Mouse (Mus musculus) mouse trophoblast stem cell (cell line): ENCODE measurements around the gene Cpt1c.
"Not testable (repeated sequence)": the region's sequence is repeated elsewhere in the genome, so short reads cannot be mapped to it uniquely, and the experiment has no call there.

Experiments
- in situ Hi-C, 2 experiments: fragments of 300-500 bp; cut with MseI, MboI; formaldehyde crosslinking; loops; 2 replicates in 1 of 2; 3 replicates in 1 of 2; pipeline ENCODE4 v1.15.1; 2025

Cpt1c gene

DNA sequence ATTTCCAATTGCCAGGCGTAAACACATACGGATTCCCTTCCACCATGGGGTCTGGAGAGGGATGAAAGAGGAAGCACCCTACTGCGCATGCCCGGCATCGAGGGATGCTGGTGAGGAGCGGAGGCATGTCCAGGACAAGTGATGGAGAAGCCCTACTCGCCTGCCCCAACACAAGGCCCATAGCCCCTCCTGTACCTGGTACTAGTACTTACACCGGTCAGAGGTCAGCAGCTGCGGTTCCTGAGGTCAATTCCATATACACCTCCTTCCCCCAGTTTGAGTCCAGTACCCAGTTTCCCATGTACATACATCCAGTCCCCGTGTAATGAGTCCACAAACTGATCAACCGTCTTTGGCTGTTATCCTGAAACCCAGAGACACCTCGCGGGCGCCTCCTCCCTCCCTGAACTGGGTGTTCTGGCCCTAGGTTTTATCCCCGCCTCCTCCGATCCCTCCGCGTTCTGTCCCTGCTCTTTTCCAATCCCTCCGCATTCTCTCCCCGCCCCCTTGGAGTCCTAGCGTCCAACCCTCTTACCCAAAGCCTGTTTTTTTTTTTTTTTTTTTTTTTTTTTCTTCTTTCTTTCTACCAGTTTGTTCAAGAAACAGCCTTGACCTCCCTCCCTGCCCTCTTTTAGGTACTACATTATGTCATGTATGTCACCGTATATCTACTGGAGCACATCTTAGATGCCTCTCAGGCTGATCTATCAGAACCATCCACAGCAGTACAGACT, at the start of gene Cpt1c:
Cpt1c (minus strand) TSS at position 469 of the 734 bp plus-strand sequence.
- in situ Hi-C loops, result no loop called here

DNA sequence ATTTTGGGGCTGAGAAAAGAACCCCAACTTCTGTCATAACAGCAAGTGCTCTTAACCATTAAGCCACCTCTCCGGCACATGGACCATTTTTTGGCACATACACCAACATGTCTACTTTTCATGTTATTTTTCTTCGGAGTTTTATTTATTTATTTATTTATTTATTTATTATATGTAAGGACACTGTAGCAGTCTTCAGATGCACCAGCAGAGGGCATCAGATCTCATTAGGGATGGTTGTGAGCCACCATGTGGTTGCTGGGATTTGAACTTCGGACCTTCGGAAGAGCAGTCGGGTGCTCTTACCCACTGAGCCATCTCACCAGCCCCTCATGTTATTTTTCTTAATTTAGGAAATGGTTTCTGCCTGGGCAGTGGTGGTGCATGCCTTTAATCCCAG, 49.1 kb upstream of the Cpt1c start:
- in situ Hi-C loops, result not testable (repeated sequence)

DNA sequence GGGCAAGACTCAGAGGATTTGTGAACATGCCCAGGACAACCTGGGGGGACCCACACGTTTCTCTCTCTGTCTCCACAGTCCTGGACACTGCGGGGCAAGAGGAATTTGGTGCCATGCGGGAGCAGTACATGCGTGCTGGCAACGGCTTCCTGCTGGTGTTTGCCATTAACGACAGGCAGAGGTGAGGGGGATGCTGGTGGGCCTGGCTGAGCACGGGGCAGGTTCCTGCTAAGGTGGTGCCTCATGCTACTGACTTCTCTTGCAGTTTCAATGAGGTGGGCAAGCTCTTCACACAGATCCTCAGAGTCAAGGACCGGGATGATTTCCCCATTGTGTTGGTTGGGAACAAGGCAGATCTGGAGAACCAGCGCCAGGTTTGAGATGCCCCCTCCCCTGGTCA, 45.6 kb upstream of the Cpt1c start:
- in situ Hi-C loops, result no loop called here

DNA sequence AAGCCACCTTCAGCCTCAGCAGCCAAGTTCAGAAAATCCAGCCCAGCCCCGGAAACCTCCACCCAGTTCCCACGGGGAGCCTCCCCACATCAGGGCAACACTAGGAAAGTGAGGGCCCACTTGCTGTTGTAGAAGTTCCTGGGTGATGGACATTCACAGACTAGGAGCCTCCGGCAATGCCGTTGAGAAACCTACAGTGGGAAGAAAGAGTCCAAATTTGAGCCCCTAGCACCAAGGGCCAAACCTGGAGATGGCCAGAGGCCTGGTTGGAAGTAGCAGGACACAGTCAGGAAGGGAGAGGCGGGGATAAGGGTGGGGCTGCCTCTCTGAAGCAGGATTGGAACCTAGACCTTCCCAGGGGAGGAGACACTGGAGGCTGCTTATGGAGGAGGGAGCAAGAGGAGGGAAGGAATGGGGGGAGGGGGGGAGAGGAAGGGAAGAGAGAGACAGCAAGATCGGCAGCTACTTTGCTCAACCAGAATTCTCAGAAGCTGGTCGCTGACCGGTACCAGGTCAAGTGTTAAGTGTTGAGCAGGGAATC, 44.5 kb upstream of the Cpt1c start:
- in situ Hi-C loops, result no loop called here

DNA sequence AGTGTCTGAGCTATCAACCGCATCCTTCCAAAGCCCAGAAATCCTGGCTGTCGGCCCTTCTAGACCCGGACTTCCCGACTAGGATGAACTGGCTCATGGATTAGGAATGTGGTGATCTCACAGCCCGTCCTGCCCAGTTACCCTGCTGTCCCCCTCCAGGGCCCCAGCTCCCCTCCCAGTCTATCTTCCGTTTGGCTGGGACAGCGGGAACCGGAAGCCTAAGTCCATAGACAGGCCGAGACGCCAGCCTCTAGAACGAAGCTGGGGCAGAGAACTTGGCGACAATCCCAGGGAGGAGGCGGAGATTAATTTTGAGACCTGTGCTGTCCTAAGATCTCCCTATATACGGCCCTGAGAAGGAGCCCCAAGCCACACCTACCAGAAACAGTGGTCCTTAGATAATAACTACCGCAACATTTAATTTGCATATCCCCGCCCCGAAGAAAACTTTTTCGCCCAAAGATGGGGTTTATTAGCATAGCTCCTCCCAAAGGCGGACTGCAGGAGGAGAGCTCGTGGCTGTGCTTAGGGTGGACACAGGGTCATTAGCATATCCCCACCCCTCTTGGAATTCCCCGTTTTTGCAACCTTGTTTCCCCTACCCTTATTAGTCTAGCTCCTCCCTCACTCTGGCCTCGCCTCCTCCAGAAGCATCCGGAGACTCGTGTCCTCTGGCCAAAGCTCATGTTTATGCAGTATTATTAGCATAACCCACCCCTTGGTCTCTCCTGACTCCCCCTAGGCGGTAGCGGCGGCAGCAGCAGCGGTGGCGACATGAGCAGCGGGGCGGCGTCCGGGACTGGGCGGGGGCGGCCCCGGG, 42.8 kb upstream of the Cpt1c start, which contains the start of gene Rras:
Rras (plus strand) TSS at position 720 of the 820 bp plus-strand sequence.
- in situ Hi-C loops, result no loop called here

DNA sequence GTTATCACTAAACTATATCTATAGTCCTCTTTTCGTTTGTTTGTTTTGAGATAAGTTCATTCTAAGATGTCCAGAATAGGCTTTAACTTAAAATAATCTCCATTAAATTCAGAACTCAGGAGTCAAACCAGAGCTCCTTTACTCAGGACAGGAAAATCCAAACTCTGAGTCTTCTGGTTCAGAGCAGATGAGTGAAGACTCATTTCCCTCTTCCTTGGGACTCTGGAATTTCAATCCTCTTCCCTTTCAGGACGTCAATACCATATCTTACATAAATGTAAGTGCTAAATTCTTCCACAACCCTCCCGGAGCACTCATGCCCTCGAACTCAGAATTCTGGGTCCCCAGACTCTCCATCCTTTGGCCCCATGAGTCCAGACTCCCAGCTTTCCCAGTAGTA, 42.1 kb upstream of the Cpt1c start:
- in situ Hi-C loops, result no loop called here

DNA sequence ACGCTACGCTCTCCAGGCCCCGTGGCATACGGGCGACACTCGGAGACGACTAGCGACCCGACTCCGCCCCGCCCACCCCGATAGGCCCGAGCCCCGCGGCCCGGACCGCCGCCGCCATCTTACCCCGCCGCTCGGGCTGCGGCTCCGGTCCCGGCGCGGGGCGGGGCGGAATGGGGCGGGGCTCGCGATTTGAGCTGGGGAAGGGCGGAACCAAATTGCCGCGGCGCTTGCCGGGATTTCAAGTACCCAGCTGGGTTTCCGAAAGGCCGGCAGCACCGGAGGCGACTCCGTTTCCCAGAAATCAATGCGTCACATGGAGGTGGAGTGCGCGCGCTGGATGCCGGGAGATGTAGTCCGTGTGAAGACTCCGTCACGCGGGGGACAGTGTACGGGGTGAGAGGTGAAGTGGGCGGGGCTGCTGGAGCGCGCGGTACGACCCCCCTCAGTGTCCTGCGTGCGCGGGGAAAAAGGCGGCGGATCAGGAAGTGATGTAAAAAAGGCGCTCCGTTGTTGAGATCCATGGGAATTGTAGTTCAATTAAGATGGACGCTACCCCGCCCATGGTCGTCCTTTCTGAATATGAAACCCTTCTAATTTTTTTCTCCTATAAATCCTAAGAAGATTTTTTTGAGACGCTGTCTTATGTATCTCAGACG, 41.4 kb upstream of the Cpt1c start, which contains the start of gene Scaf1:
Scaf1 (minus strand) TSS at position 407 of the 656 bp plus-strand sequence.
- in situ Hi-C loops, result no loop called here

DNA sequence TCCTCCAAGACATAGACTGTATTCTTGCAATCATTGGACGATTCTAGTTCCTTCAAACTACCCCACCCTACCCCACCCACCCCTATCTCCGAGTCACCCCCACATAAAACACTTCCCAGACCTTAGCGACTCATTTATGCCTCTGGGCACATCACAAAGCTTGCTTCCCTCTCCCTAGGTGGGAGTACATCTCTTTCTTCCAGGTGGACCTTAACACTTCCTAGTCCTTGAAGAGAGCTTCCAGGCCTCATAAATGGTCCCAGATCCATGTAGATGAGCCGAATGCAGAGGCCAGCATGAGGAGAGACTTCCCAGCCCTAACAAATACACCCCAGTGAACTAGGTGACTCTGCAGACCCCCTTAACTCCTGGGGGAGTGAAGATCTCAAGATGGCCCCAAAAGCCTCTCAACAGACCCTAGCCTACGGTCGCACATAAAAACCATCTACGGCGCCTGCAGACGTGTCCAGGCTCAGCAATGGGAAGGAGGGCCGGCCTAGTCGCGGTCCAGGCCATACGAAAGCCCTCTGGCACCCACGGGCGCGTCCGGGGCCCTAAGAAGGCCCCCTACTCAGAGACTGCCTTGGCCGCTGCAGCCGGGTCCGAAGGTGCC, 40.8 kb upstream of the Cpt1c start:
- in situ Hi-C loops, result no loop called here

DNA sequence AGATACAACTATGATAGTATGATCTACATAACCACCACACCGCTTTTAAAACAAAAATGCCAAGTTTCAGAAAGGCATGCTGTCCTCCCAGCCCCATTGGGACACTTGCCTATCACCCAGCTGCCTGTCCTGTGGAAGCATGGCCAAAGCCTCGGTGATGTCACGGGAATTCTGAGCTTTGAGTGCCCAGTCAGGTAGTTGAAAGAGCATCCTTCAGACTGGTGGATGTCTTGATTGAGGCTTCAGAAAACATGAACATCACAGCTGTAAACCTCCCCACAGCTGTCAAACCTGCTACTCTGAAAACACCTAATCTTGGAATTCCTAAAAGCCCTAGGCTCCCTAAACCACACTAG, 39.4 kb upstream of the Cpt1c start:
- in situ Hi-C loops, result no loop called here

DNA sequence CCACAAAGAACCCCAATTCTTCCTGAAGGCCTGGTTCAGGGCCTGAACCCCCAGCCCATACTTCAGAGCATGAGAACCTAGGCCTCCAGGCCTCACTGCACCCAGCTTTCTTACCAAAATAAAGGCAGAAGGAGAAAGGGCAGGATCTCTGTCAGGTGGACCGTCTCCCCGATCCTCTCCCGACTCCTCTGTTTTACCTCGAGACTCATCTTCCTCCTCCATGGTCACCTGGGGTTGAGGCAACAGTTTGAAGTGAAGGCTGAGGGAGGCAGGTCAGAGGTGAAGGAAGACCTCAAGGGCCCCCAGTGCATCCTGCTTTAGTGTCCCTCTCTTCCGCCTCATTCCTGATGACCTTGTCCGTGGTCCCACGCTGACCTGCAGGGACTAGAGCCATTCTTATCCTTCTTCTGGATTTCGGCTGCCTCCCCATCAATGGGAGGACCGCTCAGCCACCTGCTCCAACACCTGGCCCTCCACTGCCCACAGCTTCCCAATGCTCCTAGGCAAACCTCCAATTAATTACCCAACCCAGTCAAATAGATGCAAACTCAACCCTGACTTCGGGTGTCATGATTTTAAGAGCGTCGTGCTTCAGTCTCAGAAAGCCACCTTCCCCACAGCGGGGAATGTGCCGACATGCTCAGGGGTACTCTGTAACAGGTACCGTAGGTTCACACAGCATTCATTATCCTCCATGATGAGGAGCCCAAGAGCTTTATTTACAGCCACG, 38.9 kb upstream of the Cpt1c start:
- in situ Hi-C loops, result no loop called here

DNA sequence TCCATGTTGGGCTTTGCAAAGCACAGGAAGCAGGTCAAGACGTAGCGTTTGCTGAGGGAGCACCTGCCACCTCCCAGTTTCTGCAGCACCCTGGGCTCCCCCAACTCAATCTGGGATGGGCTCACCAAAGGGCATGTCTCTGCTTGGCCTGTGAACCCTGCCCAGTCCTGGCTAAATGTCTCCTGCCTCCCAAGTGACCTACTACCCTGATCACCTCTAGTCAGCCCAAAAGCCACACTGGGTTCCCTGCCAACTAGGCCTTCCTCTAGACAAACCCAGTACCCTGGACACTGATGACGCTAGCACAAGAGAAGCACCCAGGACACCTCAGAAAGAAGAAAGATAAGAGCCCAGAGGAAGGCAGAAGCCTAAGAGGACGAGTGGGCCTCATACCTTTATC, 38.2 kb upstream of the Cpt1c start:
- in situ Hi-C loops, result no loop called here

DNA sequence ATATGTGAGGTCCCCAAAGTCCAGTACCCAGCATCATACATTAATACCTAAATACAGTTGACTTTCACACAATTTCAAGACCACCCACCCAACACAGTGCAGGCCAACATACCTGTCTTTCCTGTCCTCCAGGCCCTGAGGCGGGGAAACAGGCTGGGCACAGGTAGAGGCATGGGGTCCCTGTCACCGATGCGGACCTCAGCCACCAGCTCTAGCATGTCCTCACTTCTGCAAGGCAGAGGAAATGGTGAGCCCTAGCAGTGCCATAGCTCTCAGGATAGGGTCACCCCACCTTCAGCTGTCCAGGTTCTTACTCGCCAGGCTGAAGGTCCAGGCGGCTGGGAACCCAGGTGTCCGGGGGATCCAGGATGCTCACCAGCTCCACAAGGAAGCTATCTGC, 37.4 kb upstream of the Cpt1c start:
- in situ Hi-C loops, result no loop called here

DNA sequence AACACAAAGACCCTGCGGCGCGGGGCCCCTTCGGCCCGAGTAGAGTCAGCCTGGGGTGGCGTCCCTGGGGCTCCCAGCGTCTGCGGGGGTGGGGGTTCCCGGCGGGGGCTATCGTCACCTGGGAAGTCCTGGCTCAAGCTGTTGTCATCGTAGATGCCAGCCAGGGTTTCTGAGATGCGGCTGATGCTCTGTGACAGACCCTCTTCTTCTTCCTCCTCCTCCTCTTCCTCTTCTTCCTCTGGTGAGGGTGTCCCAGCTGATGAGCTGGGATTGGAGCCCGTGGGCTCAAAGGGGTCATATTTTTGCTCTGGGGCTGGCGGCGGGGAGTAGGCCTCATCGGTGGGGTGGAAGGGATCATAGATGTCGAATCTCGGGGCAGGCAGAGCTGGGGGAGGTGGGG, 33.8 kb upstream of the Cpt1c start:
- in situ Hi-C loops, result no loop called here

DNA sequence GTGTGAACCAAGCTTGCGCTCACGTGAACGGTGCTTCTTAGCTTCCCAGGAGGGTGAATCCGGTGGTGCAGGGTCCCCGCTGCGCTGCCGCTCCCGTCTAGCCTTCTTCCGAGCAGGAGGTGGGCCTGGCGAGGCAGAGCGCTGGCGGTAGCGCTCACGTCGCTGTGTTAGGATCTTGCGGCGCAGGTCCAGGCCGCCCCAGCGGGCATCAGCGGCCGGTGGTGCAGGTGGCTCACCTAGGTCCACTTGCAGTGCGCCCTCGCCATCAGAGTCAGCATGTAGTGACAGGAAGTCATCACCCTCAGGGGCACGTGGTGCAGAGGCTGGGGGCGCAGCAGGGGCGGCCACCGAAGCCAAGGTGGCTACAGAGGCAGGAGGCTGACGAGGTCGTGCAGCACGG, 33.2 kb upstream of the Cpt1c start:
- in situ Hi-C loops, result no loop called here

DNA sequence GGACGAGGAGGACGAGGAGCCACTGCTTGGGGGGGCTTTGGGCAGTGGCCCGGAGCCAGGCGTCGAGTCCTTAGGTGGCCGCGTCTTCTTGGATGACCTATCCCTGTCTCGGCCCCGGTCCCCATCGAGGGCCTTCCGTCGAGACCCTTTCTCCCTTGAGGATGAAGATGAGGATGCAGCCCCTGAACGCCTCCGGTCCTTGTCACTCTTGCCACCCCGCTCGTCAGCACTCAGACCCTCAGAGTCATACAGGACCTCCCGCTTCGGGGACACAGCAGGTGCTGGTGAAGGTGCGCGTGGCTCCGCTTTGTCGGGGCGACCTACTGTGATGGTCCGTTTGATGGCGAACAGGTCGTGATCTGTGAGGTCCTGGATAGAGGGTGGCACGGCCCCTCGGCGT, 32.5 kb upstream of the Cpt1c start:
- in situ Hi-C loops, result no loop called here

DNA sequence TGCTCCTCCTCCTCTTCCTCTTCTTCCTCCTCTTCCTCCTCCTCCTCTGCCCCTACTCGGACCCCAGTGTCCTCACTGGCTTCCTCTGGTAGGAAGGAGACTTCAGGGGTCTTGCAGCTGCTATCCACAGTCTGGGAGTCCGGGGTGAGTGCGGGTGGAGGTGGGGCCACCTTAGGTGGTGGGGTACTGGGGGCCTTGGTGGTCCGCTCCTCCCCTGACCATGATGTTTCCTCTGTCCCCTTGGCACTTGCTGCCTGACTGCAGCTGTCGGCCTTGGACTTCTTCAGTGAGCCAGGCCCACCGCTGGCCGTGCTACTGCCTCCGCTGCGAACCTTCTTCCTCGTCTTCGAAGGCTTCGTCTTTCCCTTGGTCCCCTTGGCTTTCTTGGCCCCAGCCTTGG, 31.9 kb upstream of the Cpt1c start:
- in situ Hi-C loops, result no loop called here

DNA sequence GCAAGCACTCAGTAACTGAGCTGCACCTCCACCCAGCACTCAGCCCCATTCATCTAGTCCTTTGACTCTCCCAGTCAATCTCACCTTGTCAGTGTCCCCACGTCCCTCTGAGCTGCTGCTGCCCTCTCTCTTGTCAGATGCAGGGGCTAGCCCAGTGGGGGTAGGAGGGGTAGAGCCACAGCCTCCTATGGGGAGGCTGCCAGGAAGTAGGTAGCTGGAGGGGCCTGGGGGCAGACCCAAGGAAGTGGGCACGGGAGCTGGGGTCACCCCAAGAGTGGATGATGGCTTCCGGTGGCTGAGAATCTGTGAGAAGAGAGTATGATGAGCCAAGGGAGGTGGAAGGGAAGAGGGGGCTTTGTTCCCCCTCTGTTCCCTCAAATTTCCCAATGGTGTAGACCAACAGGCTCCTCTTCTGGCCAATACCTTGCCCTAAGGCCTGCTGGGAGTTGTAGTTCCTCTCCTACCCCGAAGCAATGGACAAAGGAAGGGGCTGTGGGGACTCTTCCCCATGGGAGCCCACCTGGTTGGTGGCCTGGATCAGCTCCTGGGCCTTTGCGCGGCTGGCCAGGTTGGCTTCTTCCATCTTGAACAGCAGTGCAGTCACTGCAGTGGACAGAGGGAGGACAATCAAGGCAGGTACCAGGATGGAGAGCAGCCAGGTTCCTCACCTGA, 30.8 kb upstream of the Cpt1c start:
- in situ Hi-C loops, result no loop called here

DNA sequence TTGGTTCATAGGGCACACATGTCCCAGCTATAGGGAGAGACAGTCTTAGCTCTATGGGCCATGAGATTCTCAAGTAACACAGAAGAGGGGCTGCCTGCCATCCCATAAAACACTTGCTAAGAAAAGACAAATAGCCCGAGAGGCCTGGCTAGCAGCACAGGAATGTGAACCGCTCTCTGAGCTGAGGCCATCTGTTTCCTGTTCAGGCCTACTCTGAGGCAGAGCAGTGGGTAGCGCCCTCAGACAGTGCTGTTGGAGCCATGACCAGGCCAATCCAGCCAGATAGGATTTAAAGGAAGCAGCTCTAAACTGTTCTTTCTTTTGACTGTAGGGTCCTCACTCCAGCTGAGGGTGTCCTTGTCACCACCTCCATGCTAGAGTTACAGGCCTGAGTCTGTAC, 29.9 kb upstream of the Cpt1c start:
- in situ Hi-C loops, result no loop called here

DNA sequence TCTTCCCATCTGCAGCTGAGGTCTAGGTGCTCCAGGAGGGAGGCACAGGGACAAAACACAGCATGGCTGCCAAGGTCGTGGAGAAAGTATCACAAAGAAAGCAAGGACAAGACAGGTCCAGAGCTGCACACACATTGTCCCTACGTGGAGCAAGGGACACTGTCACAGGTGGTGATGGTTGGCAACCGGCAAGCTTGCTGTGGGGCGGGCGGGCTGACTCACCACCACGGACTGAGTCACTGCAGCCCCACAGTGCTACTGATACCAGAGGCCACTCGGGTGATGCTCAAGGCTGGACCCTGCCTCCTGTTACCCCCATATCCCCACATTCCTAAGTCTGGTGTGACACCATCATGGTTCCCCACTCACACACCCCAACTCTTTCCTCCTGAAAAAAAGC, 27.8 kb upstream of the Cpt1c start:
- in situ Hi-C loops, result no loop called here

DNA sequence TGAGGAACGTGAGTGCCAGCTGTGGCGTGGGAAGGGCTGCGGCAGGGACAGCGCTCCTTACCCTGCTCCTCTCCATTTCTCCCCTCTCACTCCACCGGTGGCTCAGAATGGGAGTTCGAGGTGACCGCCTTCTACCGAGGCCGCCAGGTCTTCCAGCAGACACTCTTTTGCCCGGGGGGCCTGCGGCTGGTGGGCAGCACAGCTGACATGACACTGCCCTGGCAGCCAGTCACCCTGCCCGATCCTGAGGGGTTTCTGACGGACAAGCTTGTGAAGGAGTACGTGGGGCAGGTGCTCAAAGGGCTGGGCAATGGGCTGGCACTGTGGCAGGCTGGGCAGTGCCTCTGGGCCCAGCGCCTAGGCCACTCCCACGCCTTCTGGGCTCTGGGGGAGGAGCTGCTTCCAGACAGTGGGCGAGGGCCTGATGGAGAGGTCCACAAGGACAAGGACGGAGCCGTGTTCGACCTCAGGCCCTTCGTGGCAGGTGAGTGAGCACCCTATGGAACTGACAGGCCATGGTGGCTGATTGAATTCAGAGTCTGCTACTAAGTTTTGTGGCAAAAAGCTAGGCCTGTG, 26.0 kb upstream of the Cpt1c start:
- in situ Hi-C loops, result no loop called here
